Mouse (Mus musculus): ENCODE measurements around the gene E2f6. TPM values are rescaled to one million over a fixed set of nuclear protein-coding genes. Genes with fewer than 3 reads are reported as not detected.

The E2f6 gene
- polyA plus RNA-seq, 1 experiment from 2014 or later: 77.4 TPM

GRCm38 (mm10) chr12:16870405-16871068, 59.8 kb downstream of the E2f6 start:
- Histone ChIP-seq H3K36me3 (replicated peaks) (no peaks in the 10 kb centered on the region), H3K4me3 (replicated peaks) (no peak overlapping the region), H3K4me2 (no peak overlapping the region), H3K27ac (no peak overlapping the region), H3K27me3 (no peaks in the 10 kb centered on the region), H3K9me3 (no peaks in the 10 kb centered on the region), H3K9ac (no peak overlapping the region), H3K4me1 (peaks cover 10% of the 10 kb centered on the region; the same call in 1 of the 2 replicates)
- WGBS: 49% methylated on average over 8 of the region's 8 CpGs
- ATAC-seq (ENCODE audit: low FRiP score): no peak

- Histone ChIP-seq H3K4me1 (peaks cover 14% of the 10 kb centered on the region), H3K9me3 (no peaks in the 10 kb centered on the region), H3K4me3 (replicated peaks) (no peak overlapping the region), H3K9ac (no peak overlapping the region), H3K27me3 (no peaks in the 10 kb centered on the region), H3K36me3 (replicated peaks) (no peaks in the 10 kb centered on the region), H3K4me2 (no peak overlapping the region), H3K27ac (no peak overlapping the region)
- 82% methylated on average over 1 of the region's 1 CpGs for WGBS
- ATAC-seq (ENCODE audit: low FRiP score): no peak
Observed at GRCm38 (mm10) chr12:16872006-16872405, 61.2 kb downstream of the E2f6 start.

GRCm38 (mm10) chr12:16872926-16873464, 62.2 kb downstream of the E2f6 start:
- WGBS: 88% methylated on average over 7 of the region's 7 CpGs
- ATAC-seq (ENCODE audit: low FRiP score): no peak
- Histone ChIP-seq H3K4me3 (replicated peaks) (no peak overlapping the region), H3K4me1 (peaks cover 15% of the 10 kb centered on the region), H3K36me3 (replicated peaks) (no peaks in the 10 kb centered on the region), H3K27ac (no peak overlapping the region), H3K4me2 (no peak overlapping the region), H3K9me3 (no peaks in the 10 kb centered on the region), H3K9ac (no peak overlapping the region), H3K27me3 (no peaks in the 10 kb centered on the region)

- Histone ChIP-seq H3K9ac (no peak overlapping the region), H3K4me2 (no peak overlapping the region), H3K27me3 (no peaks in the 10 kb centered on the region), H3K4me1 (peaks cover 15% of the 10 kb centered on the region), H3K27ac (no peak overlapping the region), H3K36me3 (replicated peaks) (no peaks in the 10 kb centered on the region), H3K4me3 (replicated peaks) (no peak overlapping the region), H3K9me3 (no peaks in the 10 kb centered on the region)
- 91% methylated on average over 7 of the region's 7 CpGs for WGBS
- ATAC-seq (ENCODE audit: low FRiP score): no peak
Observed at GRCm38 (mm10) chr12:16873549-16873948, 62.8 kb downstream of the E2f6 start.

GRCm38 (mm10) chr12:16874086-16874485, 63.3 kb downstream of the E2f6 start:
- no peaks in the 10 kb centered on the region for H3K9me3 ChIP-seq
- no peak for ATAC-seq (ENCODE audit: low FRiP score)
- H3K36me3 ChIP-seq (replicated peaks): no peaks in the 10 kb centered on the region
- H3K27ac ChIP-seq: no peak overlapping the region
- H3K4me1 ChIP-seq: peaks cover 15% of the 10 kb centered on the region
- WGBS: 77% methylated on average over 2 of the region's 2 CpGs
- no peak overlapping the region for H3K4me2 ChIP-seq
- H3K27me3 ChIP-seq: no peaks in the 10 kb centered on the region
- no peak overlapping the region for H3K9ac ChIP-seq
- H3K4me3 ChIP-seq (replicated peaks): no peak overlapping the region

- Histone ChIP-seq H3K4me2 (no peak overlapping the region), H3K4me3 (replicated peaks) (no peak overlapping the region), H3K27ac (no peak overlapping the region), H3K36me3 (replicated peaks) (no peaks in the 10 kb centered on the region), H3K9ac (no peak overlapping the region), H3K27me3 (no peaks in the 10 kb centered on the region), H3K4me1 (peaks cover 9% of the 10 kb centered on the region), H3K9me3 (no peaks in the 10 kb centered on the region)
- ATAC-seq (ENCODE audit: low FRiP score): no peak
- WGBS: 87% methylated on average over 4 of the region's 4 CpGs
Observed at GRCm38 (mm10) chr12:16875269-16875668, 64.5 kb downstream of the E2f6 start.

GRCm38 (mm10) chr12:16875678-16876077, 64.9 kb downstream of the E2f6 start:
- WGBS: 80% methylated on average over 7 of the region's 7 CpGs
- H3K4me3 ChIP-seq (replicated peaks): no peak overlapping the region

GRCm38 (mm10) chr12:16876667-16877066, 65.9 kb downstream of the E2f6 start:
- WGBS: 39% methylated on average over 3 of the region's 3 CpGs
- Histone ChIP-seq H3K27ac (no peak overlapping the region), H3K4me1 (peaks cover 5% of the 10 kb centered on the region), H3K36me3 (replicated peaks) (no peaks in the 10 kb centered on the region), H3K9me3 (no peaks in the 10 kb centered on the region), H3K4me3 (replicated peaks) (no peak overlapping the region), H3K4me2 (no peak overlapping the region), H3K9ac (no peak overlapping the region), H3K27me3 (no peaks in the 10 kb centered on the region)
- ATAC-seq (ENCODE audit: low FRiP score): no peak

More at GRCm38 (mm10) chr12:16875678-16876077, 64.9 kb downstream of the E2f6 start:
- Histone ChIP-seq H3K27me3 (no peaks in the 10 kb centered on the region), H3K27ac (no peak overlapping the region), H3K36me3 (replicated peaks) (no peaks in the 10 kb centered on the region), H3K4me2 (no peak overlapping the region), H3K9ac (no peak overlapping the region), H3K9me3 (no peaks in the 10 kb centered on the region), H3K4me1 (peaks cover 5% of the 10 kb centered on the region)
- ATAC-seq (ENCODE audit: low FRiP score): no peak

- no peak overlapping the region for H3K4me3 ChIP-seq (replicated peaks)
- no peak overlapping the region for H3K9ac ChIP-seq
- H3K4me2 ChIP-seq: no peak overlapping the region
- no peaks in the 10 kb centered on the region for H3K36me3 ChIP-seq (replicated peaks)
- H3K4me1 ChIP-seq: peaks cover 5% of the 10 kb centered on the region
- H3K9me3 ChIP-seq: no peaks in the 10 kb centered on the region
- WGBS: 75% methylated on average over 5 of the region's 5 CpGs
- H3K27me3 ChIP-seq: no peaks in the 10 kb centered on the region
- ATAC-seq (ENCODE audit: low FRiP score): no peak
- no peak overlapping the region for H3K27ac ChIP-seq
Observed at GRCm38 (mm10) chr12:16877141-16877540, 66.4 kb downstream of the E2f6 start.

GRCm38 (mm10) chr12:16877679-16878078, 66.9 kb downstream of the E2f6 start:
- H3K4me1 ChIP-seq: peaks cover 5% of the 10 kb centered on the region
- WGBS: 51% methylated on average over 1 of the region's 1 CpGs
- no peak for ATAC-seq (ENCODE audit: low FRiP score)
- H3K4me2 ChIP-seq: no peak overlapping the region
- H3K4me3 ChIP-seq (replicated peaks): no peak overlapping the region
- no peak overlapping the region for H3K9ac ChIP-seq
- no peaks in the 10 kb centered on the region for H3K36me3 ChIP-seq (replicated peaks)
- no peak overlapping the region for H3K27ac ChIP-seq
- H3K27me3 ChIP-seq: no peaks in the 10 kb centered on the region
- H3K9me3 ChIP-seq: no peaks in the 10 kb centered on the region

GRCm38 (mm10) chr12:16879369-16879768, 68.6 kb downstream of the E2f6 start:
- peaks cover 5% of the 10 kb centered on the region for H3K4me1 ChIP-seq
- no peaks in the 10 kb centered on the region for H3K36me3 ChIP-seq (replicated peaks)
- no peaks in the 10 kb centered on the region for H3K27me3 ChIP-seq
- no peaks in the 10 kb centered on the region for H3K9me3 ChIP-seq
- H3K9ac ChIP-seq: no peak overlapping the region
- no peak overlapping the region for H3K4me2 ChIP-seq
- H3K27ac ChIP-seq: no peak overlapping the region
- no peak overlapping the region for H3K4me3 ChIP-seq (replicated peaks)
- no peak for ATAC-seq (ENCODE audit: low FRiP score)
- WGBS: 80% methylated on average over 1 of the region's 1 CpGs

- no peak overlapping the region for H3K4me2 ChIP-seq
- no peaks in the 10 kb centered on the region for H3K9me3 ChIP-seq
- no peaks in the 10 kb centered on the region for H3K36me3 ChIP-seq (replicated peaks)
- H3K4me1 ChIP-seq: peaks cover 5% of the 10 kb centered on the region
- H3K9ac ChIP-seq: no peak overlapping the region
- no peak overlapping the region for H3K27ac ChIP-seq
- WGBS: 90% methylated on average over 4 of the region's 4 CpGs
- no peak for ATAC-seq (ENCODE audit: low FRiP score)
- no peaks in the 10 kb centered on the region for H3K27me3 ChIP-seq
- H3K4me3 ChIP-seq (replicated peaks): no peak overlapping the region
Observed at GRCm38 (mm10) chr12:16880077-16880476, 69.3 kb downstream of the E2f6 start.

- Histone ChIP-seq H3K36me3 (replicated peaks) (no peaks in the 10 kb centered on the region), H3K27me3 (no peaks in the 10 kb centered on the region), H3K9ac (no peak overlapping the region), H3K4me2 (no peak overlapping the region), H3K4me1 (no peaks in the 10 kb centered on the region), H3K4me3 (replicated peaks) (no peak overlapping the region), H3K9me3 (no peaks in the 10 kb centered on the region), H3K27ac (no peak overlapping the region)
- WGBS: 92% methylated on average over 3 of the region's 3 CpGs
- no peak for ATAC-seq (ENCODE audit: low FRiP score)
Observed at GRCm38 (mm10) chr12:16882442-16882841, 71.7 kb downstream of the E2f6 start.
